Mouse (Mus musculus): ENCODE results near the gene Lrrc45. TPM values are rescaled to one million over a fixed set of nuclear protein-coding genes. Genes with fewer than 3 reads are reported as not detected.

The Lrrc45 gene
- total and polyA plus RNA-seq, 3 experiments: 31.0 to 45.1 TPM; not detected in 1

DNA sequence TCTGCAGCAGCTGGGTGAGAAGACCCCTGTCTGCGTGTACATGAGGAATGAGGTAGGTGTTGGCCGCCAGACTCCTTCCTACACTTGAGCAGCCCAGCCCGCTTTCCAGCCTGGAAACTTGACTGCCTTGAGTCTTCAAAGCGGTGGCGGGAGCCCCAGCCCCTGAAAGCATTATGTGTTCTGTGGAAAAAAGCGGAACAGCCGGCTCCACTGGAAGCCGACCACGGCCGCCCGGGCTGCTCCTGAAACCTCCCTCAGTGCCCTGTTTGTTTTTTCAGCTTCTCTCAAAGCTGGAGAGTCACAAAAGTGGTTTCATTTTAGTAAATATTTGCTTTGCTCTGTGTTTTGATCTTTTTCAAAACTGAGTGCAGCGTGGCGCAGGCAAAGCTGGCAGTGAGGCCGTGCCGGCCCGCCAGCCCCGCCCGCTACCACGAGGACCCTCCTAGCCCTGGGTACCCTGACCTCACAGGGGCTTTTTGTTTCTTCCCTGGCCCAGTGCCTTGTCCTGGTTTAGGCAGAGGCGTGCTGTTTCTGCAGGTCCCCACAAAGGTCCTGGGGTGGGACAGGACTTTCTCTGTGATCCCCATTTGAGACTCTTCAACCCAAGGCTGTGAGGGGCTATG lies 27.0 kb upstream of the Lrrc45 start:
- no peaks in the 10 kb centered on the region for H3K36me3 ChIP-seq (ENCODE audit: control insufficient read depth in 1 of 2, insufficient read depth in 2 of 2, low read length in 2 of 2)
- H3K4me1 ChIP-seq (ENCODE audit: control insufficient read depth in 1 of 2, insufficient read depth in 2 of 2, low read length in 2 of 2): no peaks in the 10 kb centered on the region
- no peak overlapping the region for H3K4me3 ChIP-seq (ENCODE audit: control insufficient read depth in 1 of 2, insufficient read depth in 1 of 2, low read depth in 2 of 2, low read length in 2 of 2)
- H3K27ac ChIP-seq (ENCODE audit: control insufficient read depth, low read depth, low read length): no peak overlapping the region
- H3K9ac ChIP-seq (ENCODE audit: control insufficient read depth, low read depth, low read length, poor library complexity, severe bottlenecking): no peak overlapping the region
- H3K9me3 ChIP-seq (replicated peaks; ENCODE audit: insufficient read depth, low read length): no peaks in the 10 kb centered on the region
- H3K79me2 ChIP-seq (ENCODE audit: control insufficient read depth, insufficient read depth, low read length, poor library complexity): no peaks in the 10 kb centered on the region
- no peak for DNase-seq (ENCODE audit: low read depth, low spot score)
- H3K27me3 ChIP-seq (ENCODE audit: control insufficient read depth in 1 of 2, insufficient read depth in 2 of 2, low read length in 2 of 2): no peaks in the 10 kb centered on the region
- TF ChIP-seq ZKSCAN1 (IDR thresholded peaks at IDR 0.05; ENCODE audit: low read depth, low read length) (no peak), E2F4 (IDR thresholded peaks at IDR 0.05; ENCODE audit: borderline replicate concordance, low read depth, low read length) (no peak), MYB (IDR thresholded peaks at IDR 0.05; ENCODE audit: low read depth, low read length) (no peak), POLR2A (IDR thresholded peaks at IDR 0.05; ENCODE audit: control insufficient read depth in 1 of 2, insufficient read depth in 1 of 2, low read depth in 1 of 2, low read length in 2 of 2, poor library complexity in 1 of 2) (no peak), NRF1 (IDR thresholded peaks at IDR 0.05; ENCODE audit: insufficient read depth, low read depth, low read length, poor library complexity, severe bottlenecking) (no peak), HCFC1 (IDR thresholded peaks at IDR 0.05; ENCODE audit: low read depth, low read length) (no peak), NELFE (IDR thresholded peaks at IDR 0.05; ENCODE audit: low read depth, low read length) (no peak), ZNF384 (IDR thresholded peaks at IDR 0.05; ENCODE audit: low read depth, low read length) (no peak), ETS1 (IDR thresholded peaks at IDR 0.05; ENCODE audit: low read depth, low read length) (no peak), SMC3 (IDR thresholded peaks at IDR 0.05; ENCODE audit: low read depth, low read length) (no peak), USF1 (IDR thresholded peaks at IDR 0.05; ENCODE audit: low read depth, low read length) (no peak), GABPA (IDR thresholded peaks at IDR 0.05; ENCODE audit: low read depth, low read length) (no peak), CTCF (IDR thresholded peaks at IDR 0.05 in 2 of 3, conservative IDR thresholded peaks at IDR 0.05 in 1 of 3; ENCODE audit: control insufficient read depth in 1 of 3, insufficient read depth in 1 of 3, low read depth in 2 of 3, low read length in 3 of 3, poor library complexity in 1 of 3, severe bottlenecking in 1 of 3) (no peak), TCF12 (IDR thresholded peaks at IDR 0.05; ENCODE audit: low read depth, low read length) (no peak), KAT2A (conservative IDR thresholded peaks at IDR 0.05; ENCODE audit: low read depth, low read length) (no peak), MXI1 (IDR thresholded peaks at IDR 0.05; ENCODE audit: low read depth, low read length) (no peak), RAD21 (IDR thresholded peaks at IDR 0.05; ENCODE audit: low read depth, low read length) (no peak), RCOR1 (IDR thresholded peaks at IDR 0.05; ENCODE audit: low read depth, low read length) (no peak)

DNA sequence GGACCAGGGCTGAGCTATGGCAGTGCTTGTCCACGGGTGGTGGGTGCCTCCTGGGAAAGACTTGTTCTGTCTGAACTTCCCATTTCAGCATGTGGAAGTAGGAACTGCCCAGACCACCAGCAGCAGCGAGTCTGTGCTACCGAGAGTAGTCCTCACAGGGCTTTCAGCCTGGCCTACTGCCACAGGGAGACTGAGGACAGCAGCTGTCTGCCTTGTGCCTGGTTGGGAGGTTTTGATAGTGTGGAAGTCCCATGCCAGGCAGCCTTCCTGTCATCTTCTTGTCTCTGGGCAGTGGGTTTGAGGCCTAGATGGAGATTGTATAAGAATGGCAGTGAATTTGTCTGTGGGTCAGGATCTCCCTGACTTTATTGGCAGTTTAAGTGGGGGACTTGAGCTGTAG lies 24.4 kb upstream of the Lrrc45 start:
- no peaks in the 10 kb centered on the region for H3K4me1 ChIP-seq (ENCODE audit: control insufficient read depth in 1 of 2, insufficient read depth in 2 of 2, low read length in 2 of 2)
- H3K9me3 ChIP-seq (replicated peaks; ENCODE audit: insufficient read depth, low read length): no peaks in the 10 kb centered on the region
- H3K27me3 ChIP-seq (ENCODE audit: control insufficient read depth in 1 of 2, insufficient read depth in 2 of 2, low read length in 2 of 2): no peaks in the 10 kb centered on the region
- DNase-seq (ENCODE audit: low read depth, low spot score): no peak
- no peak for TF ChIP-seq BHLHE40 (IDR thresholded peaks at IDR 0.05; ENCODE audit: borderline replicate concordance, low read depth, low read length)
- no peak for TF ChIP-seq JUND (IDR thresholded peaks at IDR 0.05; ENCODE audit: low read depth, low read length)
- H3K27ac ChIP-seq (ENCODE audit: control insufficient read depth, low read depth, low read length): no peak overlapping the region
- no peak overlapping the region for H3K9ac ChIP-seq (ENCODE audit: control insufficient read depth, low read depth, low read length, poor library complexity, severe bottlenecking)
- H3K36me3 ChIP-seq (ENCODE audit: control insufficient read depth in 1 of 2, insufficient read depth in 2 of 2, low read length in 2 of 2): no peaks in the 10 kb centered on the region
- H3K4me3 ChIP-seq (ENCODE audit: control insufficient read depth in 1 of 2, insufficient read depth in 1 of 2, low read depth in 2 of 2, low read length in 2 of 2): no peak overlapping the region
- H3K79me2 ChIP-seq (ENCODE audit: control insufficient read depth, insufficient read depth, low read length, poor library complexity): no peaks in the 10 kb centered on the region

Measured in MEL (cell line).